Mouse (Mus musculus) lung, postnatal 14 days (tissue): ENCODE measurements around the gene Fam72a.
A peak's percentile ranks its signal among the peaks of the same experiment; 100 is the strongest.
"Not testable (repeated sequence)": the region's sequence is repeated elsewhere in the genome, so short reads cannot be mapped to it uniquely, and the experiment has no call there.

Source experiments
- DNase-seq: peaks from one replicate; pipeline ENCODE4 v3.0.0; 2021

Fam72a gene

GRCm38 (mm10) chr1:131528081-131528507 lies 391 bp downstream of the Fam72a start:
- DNase-seq: peak; percentile 75

DNA sequence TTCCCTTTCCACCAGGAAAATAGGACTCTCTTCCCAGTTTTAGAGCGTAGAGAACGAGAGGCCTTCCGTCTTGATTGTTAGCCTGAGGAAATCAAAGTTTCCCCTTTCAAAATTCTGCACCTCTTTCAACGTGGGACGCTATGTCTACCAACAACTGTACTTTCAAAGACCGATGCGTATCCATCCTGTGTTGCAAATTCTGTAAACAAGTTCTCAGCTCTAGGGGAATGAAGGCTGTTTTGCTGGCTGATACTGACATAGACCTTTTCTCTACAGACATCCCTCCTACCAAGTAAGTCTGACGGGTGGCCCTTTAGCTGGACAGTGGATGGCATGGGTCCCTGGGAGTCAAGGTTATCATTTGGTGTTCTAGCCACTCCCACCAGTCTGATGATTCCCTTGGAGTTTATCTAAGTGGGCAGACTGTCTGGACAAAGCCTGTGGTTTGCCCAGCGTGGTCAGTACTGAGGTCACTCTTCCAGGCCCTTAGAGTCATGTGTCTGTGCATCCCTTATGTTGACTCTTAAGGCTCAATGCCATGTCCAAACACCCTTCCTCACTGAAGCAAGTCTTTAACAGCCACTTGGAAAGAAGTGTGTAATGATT lies 961 bp downstream of the Fam72a start:
- DNase-seq: no peak

GRCm38 (mm10) chr1:131539771-131540170 lies 12.1 kb downstream of the Fam72a start:
- no peak for DNase-seq

DNA sequence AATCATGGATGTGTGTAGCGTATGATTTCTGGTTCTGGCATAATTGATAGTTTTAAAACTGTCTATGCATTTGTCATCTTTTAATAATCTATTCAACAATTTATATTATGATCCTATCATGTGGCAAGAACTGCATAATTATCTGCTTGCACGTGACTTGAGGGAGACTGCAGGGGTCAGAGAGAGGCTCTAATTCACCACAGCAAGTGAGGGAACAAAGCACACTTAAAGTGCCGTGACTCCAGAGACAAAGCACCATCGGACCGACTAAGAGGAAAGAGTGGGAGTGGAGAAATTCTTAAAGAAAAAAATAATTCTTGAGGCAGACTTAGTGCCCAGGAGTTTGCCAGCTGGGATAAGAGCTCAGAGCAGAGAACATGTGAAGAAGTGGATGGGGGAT lies 13.1 kb downstream of the Fam72a start:
- no peak for DNase-seq

GRCm38 (mm10) chr1:131541431-131541830 lies 13.7 kb downstream of the Fam72a start:
- DNase-seq: no peak

DNA sequence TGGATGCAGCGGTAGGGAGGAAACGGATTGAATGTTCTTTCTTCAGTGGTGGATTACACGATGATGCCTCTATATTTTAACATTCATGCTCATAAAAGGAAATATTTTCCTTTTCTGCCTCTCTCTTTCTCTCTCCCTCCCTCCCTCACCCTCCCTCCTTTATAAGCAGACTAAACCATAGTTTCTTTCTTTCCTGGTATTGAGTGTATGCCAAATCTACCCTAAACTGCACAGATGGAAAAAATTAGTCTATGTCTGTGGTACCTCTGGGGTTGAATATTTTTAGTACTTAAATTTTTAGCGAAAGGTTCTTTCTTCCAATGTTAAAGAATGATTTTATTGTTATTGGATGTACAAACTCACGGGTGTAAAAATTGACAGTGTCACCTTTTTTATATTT lies 14.2 kb downstream of the Fam72a start:
- DNase-seq: no peak

DNA sequence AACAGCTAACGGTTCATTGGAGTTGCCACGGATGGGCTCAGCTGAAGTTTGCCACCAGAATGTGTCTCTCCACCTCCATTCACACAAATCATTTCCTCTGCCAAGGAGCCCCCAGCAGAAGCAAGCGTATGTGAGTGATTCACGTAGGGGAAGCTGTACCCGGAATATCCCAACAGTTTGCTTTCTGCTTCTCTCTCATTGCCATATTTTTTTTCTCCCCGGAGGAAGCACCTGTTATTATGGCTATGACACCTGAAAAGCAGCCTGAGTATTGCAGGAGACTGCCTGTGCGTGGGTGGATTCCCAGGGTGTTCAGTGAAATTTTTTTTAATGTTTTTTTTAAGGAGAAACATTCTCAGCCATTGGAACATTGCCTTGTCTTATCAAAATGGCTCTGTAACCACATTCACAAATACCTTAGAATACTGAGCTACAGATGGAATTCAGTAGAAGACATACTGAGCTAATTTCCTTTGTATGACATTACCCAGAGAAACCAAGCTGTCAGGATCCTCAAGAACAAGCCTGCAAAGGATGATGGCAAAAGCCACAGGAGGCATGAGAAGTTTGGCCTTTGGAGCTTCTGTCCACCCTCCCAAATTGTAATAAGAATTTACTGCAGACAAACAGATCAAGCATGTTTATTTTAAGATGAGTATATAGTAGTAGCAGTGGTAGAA lies 16.3 kb downstream of the Fam72a start:
- DNase-seq: no peak

DNA sequence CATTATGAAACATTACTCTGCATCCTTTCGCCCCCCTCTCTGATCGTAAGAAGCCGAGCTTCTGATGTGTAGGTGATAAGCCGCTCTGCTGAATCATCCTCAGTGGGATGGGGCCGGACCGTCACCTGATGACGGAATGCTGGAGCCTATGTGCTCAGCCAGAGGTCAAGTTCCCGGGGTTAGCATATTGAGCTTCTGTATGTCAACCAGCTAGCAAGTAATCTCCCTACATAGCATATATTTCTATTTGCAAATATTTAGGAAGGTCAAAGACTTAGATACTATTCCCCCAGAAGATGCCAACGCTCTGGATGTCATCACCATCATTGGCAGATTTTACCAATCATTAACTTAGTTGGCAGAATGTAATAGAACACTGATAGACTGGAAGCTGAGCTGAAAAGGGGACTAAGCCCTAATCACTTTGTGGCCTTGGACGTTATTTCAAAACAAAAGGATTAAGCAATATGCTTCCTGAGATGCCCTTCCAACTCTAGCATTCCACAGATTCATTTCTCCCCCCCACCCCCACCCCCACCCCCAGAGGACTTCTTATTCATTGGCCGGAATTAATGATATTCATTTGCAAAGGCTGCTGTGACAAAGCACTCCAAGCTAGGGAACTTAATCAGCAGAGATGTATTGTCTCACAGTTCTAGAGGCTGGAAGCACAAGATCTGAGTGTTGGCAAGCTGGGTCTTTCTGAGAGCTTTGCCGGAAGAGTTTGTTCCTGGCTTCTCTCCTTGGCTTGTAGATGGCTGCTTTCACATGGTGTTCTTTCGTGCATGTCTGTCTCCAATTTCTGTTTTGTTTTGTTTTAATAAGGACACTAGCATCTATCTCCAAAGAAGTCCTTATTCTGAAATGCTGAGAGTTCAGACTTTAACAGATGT lies 19.3 kb downstream of the Fam72a start:
- DNase-seq: no peak

DNA sequence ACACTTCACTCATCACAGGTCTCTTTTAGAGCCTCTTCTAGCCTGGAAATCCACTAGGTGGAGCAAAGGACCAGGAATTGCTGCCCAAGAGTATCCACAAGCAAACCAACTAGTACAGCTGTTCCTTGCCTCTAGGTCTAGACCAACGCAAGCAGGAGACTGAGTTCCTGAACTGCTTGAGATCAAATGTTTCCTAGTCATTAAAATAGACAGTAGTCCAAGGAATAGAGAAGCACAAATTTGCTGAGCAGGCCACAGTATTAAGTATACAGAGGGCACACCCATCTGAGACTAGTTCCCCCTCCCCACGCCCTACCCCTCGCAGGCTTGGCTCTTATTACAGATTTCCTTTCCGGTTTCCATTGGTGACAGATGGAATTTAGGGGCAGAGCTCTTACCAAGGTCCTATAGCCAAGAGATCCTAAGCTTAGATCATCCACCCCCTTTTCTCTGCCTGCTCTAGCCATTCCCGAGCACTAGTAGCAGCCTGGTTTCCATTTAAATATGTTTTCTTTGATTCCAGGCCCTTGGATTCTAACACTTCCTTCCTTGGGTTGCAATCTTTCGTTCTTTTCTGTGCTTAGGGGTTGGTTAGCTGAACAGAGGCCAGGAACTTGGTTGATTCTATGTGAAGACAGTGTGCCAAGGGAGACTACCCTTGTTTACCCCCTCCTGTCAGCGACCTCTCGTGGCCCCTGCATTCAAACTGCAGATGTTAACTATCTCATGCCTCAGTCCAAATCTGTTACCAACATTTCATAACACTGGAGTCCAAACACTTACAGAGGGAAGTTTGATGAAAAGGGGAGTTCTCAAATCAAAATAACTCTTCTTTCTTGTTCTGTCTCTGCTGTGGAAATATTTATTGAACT lies 21.0 kb downstream of the Fam72a start:
- peak; percentile 31 for DNase-seq

GRCm38 (mm10) chr1:131551956-131552355 lies 24.3 kb downstream of the Fam72a start:
- no peak for DNase-seq

DNA sequence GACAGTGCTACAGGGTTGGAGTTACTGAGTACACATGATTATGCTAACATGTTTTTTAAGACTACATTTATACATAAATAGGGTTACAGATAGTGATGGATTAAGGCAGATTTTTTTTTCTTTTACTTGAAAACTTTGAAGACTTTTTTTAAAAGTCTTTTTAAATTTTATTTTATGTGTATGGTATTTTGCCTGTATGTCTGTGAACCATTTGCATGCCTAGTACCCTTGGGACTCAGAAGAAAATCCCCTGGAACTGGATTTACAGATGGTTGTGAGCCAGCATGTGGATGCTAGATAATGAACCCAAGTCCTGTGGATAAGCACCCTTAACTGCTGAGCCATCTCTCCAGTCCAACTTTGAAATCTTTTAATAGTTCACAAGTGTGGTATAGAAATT lies 25.7 kb downstream of the Fam72a start:
- DNase-seq: no peak

DNA sequence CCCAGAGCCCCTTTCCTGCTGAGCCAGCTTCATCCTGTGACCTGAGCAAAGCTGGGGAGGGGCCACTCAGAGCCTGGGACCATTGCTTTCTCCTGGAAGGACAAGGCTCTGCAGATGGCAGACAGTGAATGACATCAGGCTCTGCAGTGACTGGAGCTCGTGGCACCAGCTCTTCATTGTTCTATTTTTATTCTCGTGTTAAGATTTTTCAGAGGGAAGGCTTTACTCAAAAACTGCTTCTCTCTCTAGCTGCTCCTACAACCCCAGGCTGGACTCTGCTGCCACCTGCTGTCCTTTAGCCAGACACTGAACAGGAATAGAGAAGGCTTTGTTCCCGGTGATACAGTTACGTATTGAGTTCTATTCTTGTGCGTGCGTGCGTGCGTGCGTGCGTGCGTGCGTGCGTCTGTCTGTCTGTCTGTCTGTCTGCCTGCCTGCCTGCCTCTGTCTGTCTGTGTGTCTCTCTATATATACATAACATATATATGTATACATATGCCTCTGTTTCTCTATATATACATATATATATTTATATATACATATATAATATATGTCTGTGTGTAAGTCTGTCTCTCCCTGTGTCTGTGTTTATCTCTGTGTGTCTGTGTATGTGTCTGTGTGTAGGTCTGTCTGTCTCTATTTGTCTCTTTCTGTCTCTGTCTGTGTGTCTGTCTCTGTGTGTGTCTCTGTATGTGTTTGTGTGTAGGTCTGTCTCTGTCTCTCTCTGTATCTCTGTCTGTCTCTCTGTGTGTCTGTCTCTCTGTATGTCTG lies 27.5 kb downstream of the Fam72a start:
- peak; percentile 84 for DNase-seq

GRCm38 (mm10) chr1:131560500-131560899 lies 32.8 kb downstream of the Fam72a start:
- DNase-seq: no peak

DNA sequence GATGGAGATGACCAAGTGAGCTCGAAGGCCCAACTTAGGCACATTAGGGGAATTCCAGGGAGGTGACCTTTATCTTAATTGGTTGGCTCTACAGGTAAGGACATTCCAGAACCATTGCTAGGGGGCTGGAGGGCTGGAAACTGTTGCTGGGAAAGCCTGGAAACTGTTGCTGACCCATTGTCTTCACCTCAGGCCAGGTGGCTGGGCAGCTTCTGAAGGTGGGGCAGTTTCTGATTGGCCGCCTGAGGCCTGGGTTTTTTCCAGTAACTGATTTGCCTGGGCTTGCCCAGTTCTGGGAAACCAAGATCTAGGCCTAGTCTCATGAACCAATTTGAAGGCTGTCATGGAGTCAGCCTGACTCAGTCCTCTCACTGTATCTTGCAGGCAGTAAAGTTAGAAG lies 34.4 kb downstream of the Fam72a start:
- no peak for DNase-seq

DNA sequence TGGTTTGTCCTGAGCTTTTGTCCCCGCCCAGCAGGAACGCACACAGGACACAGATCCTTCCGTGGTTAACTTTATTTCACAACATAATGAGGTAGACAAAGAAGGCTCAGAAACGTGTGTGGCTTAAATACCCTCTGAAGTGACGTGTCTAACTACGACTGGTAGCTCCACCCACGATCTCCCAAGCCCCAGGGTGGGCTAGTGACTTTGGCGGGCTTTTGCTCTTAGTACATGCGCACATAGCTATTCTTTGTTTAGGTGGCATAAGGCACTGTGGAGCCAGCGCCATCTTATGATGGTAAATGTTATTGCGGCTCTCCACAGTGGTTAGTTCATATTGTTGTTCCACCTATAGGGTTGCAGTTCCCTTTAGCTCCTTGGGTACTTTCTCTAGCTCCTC lies 38.4 kb downstream of the Fam72a start:
- DNase-seq: not testable (repeated sequence)

GRCm38 (mm10) chr1:131569721-131570120 lies 42.0 kb downstream of the Fam72a start:
- no peak for DNase-seq

- no peak for DNase-seq
These were observed 42.7 kb downstream of the Fam72a start for GRCm38 (mm10) chr1:131570391-131570790.

DNA sequence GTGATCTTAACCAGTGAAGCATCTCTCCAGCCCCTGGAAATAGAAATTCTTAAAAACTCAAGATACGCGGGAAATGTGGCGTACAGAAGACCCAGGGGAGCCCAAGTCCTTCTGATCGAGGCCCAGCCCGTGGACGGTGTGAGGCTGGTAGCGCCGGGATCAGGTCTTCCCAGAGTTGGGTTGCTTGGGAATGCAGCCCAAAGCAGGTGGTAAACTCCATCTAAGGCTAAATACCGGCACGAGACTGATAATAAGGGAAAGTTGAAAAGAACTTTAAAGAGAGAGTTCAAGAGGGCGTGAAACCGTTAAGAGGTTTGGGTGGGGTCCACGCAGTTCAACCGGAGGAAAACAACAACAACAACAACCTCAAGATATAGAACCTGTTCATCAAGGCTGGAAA lies 46.0 kb downstream of the Fam72a start:
- DNase-seq: peak; percentile 18

DNA sequence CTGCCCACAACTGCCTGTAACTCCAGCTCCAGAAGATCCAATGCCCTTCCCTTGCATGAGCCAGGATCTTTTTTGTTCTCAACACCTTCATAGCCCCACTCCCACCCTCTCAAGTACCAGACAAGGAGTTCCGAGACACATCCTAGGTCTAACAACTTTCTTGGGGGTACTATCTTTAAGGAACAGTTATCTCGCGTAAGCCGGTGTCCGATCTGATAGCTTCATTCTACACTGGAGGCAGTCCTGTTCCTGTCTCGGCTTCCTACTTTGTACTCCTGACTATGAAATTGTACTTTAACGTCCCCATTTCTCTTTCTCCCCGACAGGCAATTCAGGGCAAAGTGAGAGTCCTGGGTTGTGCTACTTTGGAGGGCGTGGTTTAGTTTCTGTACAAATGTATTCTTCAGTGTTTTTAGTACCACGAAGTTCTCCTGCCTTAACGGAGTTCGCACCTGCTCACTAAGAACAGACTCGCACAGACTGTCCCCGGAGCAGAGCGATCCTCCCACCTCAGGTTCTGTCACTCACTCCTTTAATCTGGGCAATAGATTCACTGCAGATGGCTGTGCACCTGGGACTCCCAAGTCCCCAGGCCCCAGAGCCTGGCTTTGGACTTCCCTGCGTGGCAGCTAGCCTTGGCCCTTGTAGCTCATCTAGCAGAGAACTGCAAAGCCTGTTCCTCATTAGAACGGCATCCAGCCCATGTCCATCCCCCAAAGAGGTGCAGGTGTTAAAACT lies 51.4 kb downstream of the Fam72a start:
- no peak for DNase-seq

DNA sequence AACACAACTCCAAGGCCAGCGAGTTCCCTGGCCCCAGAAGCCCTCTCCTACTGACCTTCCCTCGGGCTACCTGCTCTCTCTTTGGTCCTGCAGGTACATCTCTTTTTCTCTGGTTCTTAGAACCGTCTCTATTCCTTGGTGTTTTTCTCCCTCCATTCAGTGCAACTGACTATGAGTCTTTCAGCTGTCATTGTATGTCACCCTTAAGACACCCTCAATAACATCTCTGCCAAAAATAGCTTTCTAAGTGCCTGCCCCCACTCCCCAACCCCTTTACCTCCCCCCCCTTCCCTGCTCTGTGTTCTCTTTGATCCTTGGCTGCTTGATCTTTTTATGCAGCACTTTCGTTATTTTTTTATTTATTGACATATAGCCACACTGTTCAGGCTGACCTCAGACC lies 52.7 kb downstream of the Fam72a start:
- no peak for DNase-seq

- no peak for DNase-seq
These were observed 55.9 kb downstream of the Fam72a start for GRCm38 (mm10) chr1:131583598-131583997.
